20 mouse cellular contexts compared by ENCODE assay signal in genomic region chr6:127670031-127670430, GRCm38 (mm10).
A peak's percentile ranks its signal among the peaks of the same experiment; 100 is the strongest.
DNase-seq lines count a peak whose midpoint lies in the region; ATAC-seq and TF ChIP-seq lines count a peak whose summit lies in the region.
"Had no signal": no experiment of that assay in that cellular context is flagged by ENCODE, and none has a peak within 500 bp of the region (broad histone marks: within the 10 kb centered on the region; RNA-seq: fewer than 3 reads in every experiment).

No protein-coding gene starts in this region.

- no peak for ATAC-seq in heart, postnatal 0 days (ENCODE audit: insufficient read depth, low read depth)
- ATAC-seq in erythroblast, adult 5-6 weeks (replicated peaks; ENCODE audit: low FRiP score, poor library complexity, severe bottlenecking) = no peak

- no peak overlapping the region for H3K4me3 ChIP-seq in heart, postnatal 0 days (ENCODE audit: low read depth, low read length)
- H3K4me3 ChIP-seq in heart, embryonic 10.5 days = no peak overlapping the region
- H3K4me3 ChIP-seq in E14TG2a.4 (replicated peaks; ENCODE audit: low read length) = no peak overlapping the region
- H3K4me3 ChIP-seq: embryonic facial prominence, embryonic 13.5 days; limb, embryonic 15.5 days; lung, embryonic 15.5 days; neural tube, embryonic 12.5 days had no signal

- no peak overlapping the region for H3K4me2 ChIP-seq in heart, postnatal 0 days (ENCODE audit: low read depth, low read length)
- H3K4me2 ChIP-seq: embryonic facial prominence, embryonic 13.5 days; limb, embryonic 15.5 days; lung, embryonic 15.5 days; midbrain, embryonic 11.5 days; neural tube, embryonic 12.5 days had no signal

- H3K9ac ChIP-seq in heart, postnatal 0 days (replicated peaks; ENCODE audit: low read depth, low read length) = no peak overlapping the region
- H3K9ac ChIP-seq: embryonic facial prominence, embryonic 13.5 days; limb, embryonic 15.5 days; lung, embryonic 15.5 days; neural tube, embryonic 12.5 days had no signal

- H3K9me3 ChIP-seq in heart, postnatal 0 days (replicated peaks; ENCODE audit: control insufficient read depth, low read length) = no peaks in the 10 kb centered on the region
- H3K9me3 ChIP-seq in heart, embryonic 10.5 days = no peaks in the 10 kb centered on the region
- no peaks in the 10 kb centered on the region for H3K9me3 ChIP-seq in E14TG2a.4 (ENCODE audit: low read length)
- H3K9me3 ChIP-seq: embryonic facial prominence, embryonic 13.5 days; limb, embryonic 15.5 days; lung, embryonic 15.5 days; neural tube, embryonic 12.5 days had no signal

- intact Hi-C loops in left cerebral cortex, postnatal 4 days (cut with DNase I) = no loop called here
- intact Hi-C loops in left cerebral cortex, postnatal 25 days (cut with DNase I) = no loop called here

- no peaks in the 10 kb centered on the region for H3K4me1 ChIP-seq in heart, postnatal 0 days (ENCODE audit: control insufficient read depth, insufficient read depth)
- peaks cover 29% of the 10 kb centered on the region for H3K4me1 ChIP-seq in heart, embryonic 10.5 days
- peaks cover 11% of the 10 kb centered on the region; the same call in 1 of the 2 replicates for H3K4me1 ChIP-seq in E14TG2a.4 (replicated peaks; ENCODE audit: low read depth, low read length)
- H3K4me1 ChIP-seq: embryonic facial prominence, embryonic 13.5 days; limb, embryonic 15.5 days; lung, embryonic 15.5 days had no signal

- TF ChIP-seq CTCF in heart, postnatal 0 days (IDR thresholded peaks at IDR 0.05; ENCODE audit: low read depth) = peak; percentile 15; the same call in 1 of the 2 replicates
- TF ChIP-seq CTCF in E14TG2a.4 (conservative IDR thresholded peaks at IDR 0.05; ENCODE audit: low read length) = peak; percentile 17

- no peak for TF ChIP-seq EP300 in heart, postnatal 0 days (IDR thresholded peaks at IDR 0.05; ENCODE audit: low read depth)

- H3K36me3 ChIP-seq in heart, postnatal 0 days (replicated peaks; ENCODE audit: control insufficient read depth, insufficient read depth, low read length) = no peaks in the 10 kb centered on the region
- H3K36me3 ChIP-seq in heart, embryonic 10.5 days = no peaks in the 10 kb centered on the region
- no peaks in the 10 kb centered on the region for H3K36me3 ChIP-seq in E14TG2a.4 (ENCODE audit: insufficient read depth, low read length)
- H3K36me3 ChIP-seq: embryonic facial prominence, embryonic 13.5 days; G1E; limb, embryonic 15.5 days; lung, embryonic 15.5 days; neural tube, embryonic 12.5 days had no signal

- no peak overlapping the region for H3K27ac ChIP-seq in heart, postnatal 0 days (ENCODE audit: low read depth)
- no peak overlapping the region for H3K27ac ChIP-seq in heart, embryonic 10.5 days
- H3K27ac ChIP-seq: embryonic facial prominence, embryonic 13.5 days; limb, embryonic 15.5 days; lung, embryonic 15.5 days; neural tube, embryonic 12.5 days had no signal

- DNase-seq in heart, postnatal 0 days (ENCODE audit: low spot score) = no peak
- no peak for DNase-seq in heart, embryonic 10.5 days (ENCODE audit: low spot score)
- DNase-seq in left cerebral cortex, postnatal 4 days = peak; percentile 17
- DNase-seq in left cerebral cortex, postnatal 25 days (ENCODE audit: low spot score in 2 of 2) = no peak
- peak; percentile 29 for DNase-seq in R1 (ENCODE audit: low read depth, low spot score)
- DNase-seq in thymus, postnatal 36 days = no peak
- DNase-seq: cerebellum, adult 8-10 months; gastrocnemius, postnatal 10 days; heart, adult 11 months; kidney, adult 8-10 months; right cerebral cortex, adult 18-20 months; thymus, postnatal 25 days had no signal

- no peaks in the 10 kb centered on the region for H3K27me3 ChIP-seq in heart, postnatal 0 days (ENCODE audit: control insufficient read depth, insufficient read depth, low read length)
- H3K27me3 ChIP-seq in heart, embryonic 10.5 days (ENCODE audit: insufficient read depth, poor library complexity, severe bottlenecking) = peaks cover 8% of the 10 kb centered on the region; the same call in 1 of the 2 replicates
- peaks cover 18% of the 10 kb centered on the region for H3K27me3 ChIP-seq in E14TG2a.4 (ENCODE audit: insufficient read depth, low read length)
- H3K27me3 ChIP-seq: embryonic facial prominence, embryonic 13.5 days; limb, embryonic 15.5 days; lung, embryonic 15.5 days; neural tube, embryonic 12.5 days had no signal

- 94% methylated on average over 4 of the region's 4 CpGs for WGBS in heart, postnatal 0 days
- 95% methylated on average over 4 of the region's 4 CpGs for WGBS in heart, embryonic 10.5 days

Comparison
In these comparisons a context has a peak if more than half of its experiments do, and no peak if none do; other contexts are left out.
1. DNase-seq: peak in left cerebral cortex, postnatal 4 days (single experiment) and R1 (single experiment); none in heart, postnatal 0 days (single experiment), heart, embryonic 10.5 days (single experiment), left cerebral cortex, postnatal 25 days (0 of 2) and thymus, postnatal 36 days (0 of 2).